Mouse (Mus musculus) small intestine, adult 2 months (tissue): Measurements from ENCODE around the gene Galk1. TPM values are rescaled to one million over a fixed set of nuclear protein-coding genes. Genes with fewer than 3 reads are reported as not detected.

Experiments used
- H3K27ac ChIP-seq: fragments of 200-500 bp; 2 replicates; pipeline ENCODE4 v1.5.1; 2012; ENCODE audit warnings: low read depth, low read length, control low read depth, inconsistent platforms; ENCODE audit not compliant: insufficient read depth
- H3K27me3 ChIP-seq: fragments of 200-500 bp; 2 replicates; pipeline ENCODE4 v1.6.1; 2012; ENCODE audit warnings: mild to moderate bottlenecking, moderate library complexity, low read length, inconsistent platforms; ENCODE audit not compliant: control insufficient read depth, insufficient read depth
- H3K36me3 ChIP-seq: fragments of 200-500 bp; 2 replicates; pipeline ENCODE4 v1.6.1; 2012; ENCODE audit warnings: mild to moderate bottlenecking, low read length, control low read depth, inconsistent platforms; ENCODE audit not compliant: control insufficient read depth, insufficient read depth
- H3K4me1 ChIP-seq: fragments of 200-500 bp; 2 replicates; pipeline ENCODE4 v1.6.1; 2012; ENCODE audit warnings: low read length, inconsistent platforms, mixed read lengths; ENCODE audit not compliant: control insufficient read depth, insufficient read depth, insufficient read length
- H3K4me3 ChIP-seq: fragments of 200-500 bp; 2 replicates; pipeline ENCODE4 v1.5.1; 2012; ENCODE audit warnings: low read depth, mild to moderate bottlenecking, control low read depth, inconsistent platforms, low read length, moderate library complexity
- CTCF ChIP-seq: fragments of 200-500 bp; IDR thresholded peaks from 2 replicates; pipeline ENCODE4 v1.5.1; 2012; ENCODE audit warnings: low read depth, mild to moderate bottlenecking, control low read depth, inconsistent platforms, low read length, moderate library complexity, mixed read lengths; ENCODE audit not compliant: insufficient replicate concordance, insufficient read length; ENCODE audit errors: extremely low read depth
- POLR2A ChIP-seq: fragments of 200-500 bp; IDR thresholded peaks from 2 replicates; pipeline ENCODE4 v1.6.1; 2012; ENCODE audit warnings: low read depth, mild to moderate bottlenecking, control low read depth, inconsistent platforms, low read length, moderate library complexity
- WGBS: fragments of 180-500 bp; shearing (Covaris S2); methylation state at CpG from one replicate; pipeline ENCODE4 v1.1.7; 2018; 5-methylcytosine and 5-hydroxymethylcytosine counted together
- polyA plus RNA-seq: library from polyadenylated mRNA; depleted of rRNA; stranded (reverse); fragments of >200 nt; gene quantifications from 2 replicates; pipeline ENCODE4 v1.2.3, GENCODE M21; 2012; rRNA removed

The Galk1 gene
- polyA plus RNA-seq, 1 experiment, result 53.3 TPM

DNA sequence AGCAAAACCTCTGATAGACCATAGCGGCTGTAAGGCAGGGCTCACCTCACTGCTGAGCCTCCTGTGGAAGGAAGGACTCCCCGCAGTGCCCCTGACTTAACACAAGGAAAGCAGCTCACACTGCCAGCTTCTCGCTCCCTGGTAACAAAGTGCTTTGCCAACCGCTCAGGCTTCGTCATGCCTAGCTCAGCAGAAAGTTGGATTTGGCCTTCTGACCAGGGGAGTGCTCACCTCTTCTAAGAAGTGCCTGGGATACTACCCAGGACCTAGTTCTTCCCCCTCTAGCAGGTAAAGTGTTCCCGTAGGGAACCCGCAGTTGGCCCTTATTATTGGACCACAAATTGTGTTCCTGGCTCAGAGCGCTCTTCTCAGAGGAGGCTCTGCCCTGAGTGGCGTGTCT lies 53.5 kb downstream of the Galk1 start:
- no peak overlapping the region for H3K4me3 ChIP-seq
- 97% methylated on average over 9 of the region's 9 CpGs for WGBS
- no peaks in the 10 kb centered on the region for H3K27me3 ChIP-seq
- peaks cover 45% of the 10 kb centered on the region for H3K36me3 ChIP-seq
- peaks cover 31% of the 10 kb centered on the region for H3K4me1 ChIP-seq
- H3K27ac ChIP-seq, result no peak overlapping the region
- TF ChIP-seq POLR2A (no peak), CTCF (no peak)

Other genes starting within 250 kb of the Galk1 start
- gene Tmem94, start 247.3 kb downstream of the Galk1 start, polyA plus RNA-seq, result 48.2 and 132 TPM in 2 replicates
- 26.1 and 52.6 TPM in 2 replicates for gene Caskin2, start 199.1 kb downstream of the Galk1 start, polyA plus RNA-seq
- gene Tsen54, start 198.0 kb downstream of the Galk1 start, polyA plus RNA-seq, result 24.3 and 40.8 TPM in 2 replicates
- 140 and 268 TPM in 2 replicates for gene Llgl2, start 188.7 kb downstream of the Galk1 start, polyA plus RNA-seq
- 539 and 1,655 TPM in 2 replicates for gene Myo15b, start 154.3 kb downstream of the Galk1 start, polyA plus RNA-seq
- gene Smim5, start 112.8 kb downstream of the Galk1 start, polyA plus RNA-seq, result 0.72 and 2.2 TPM in 2 replicates
- 8.8 and 9.7 TPM in 2 replicates for gene Smim6, start 100.7 kb downstream of the Galk1 start, polyA plus RNA-seq
- gene Sap30bp, start 79.4 kb downstream of the Galk1 start, polyA plus RNA-seq, result 15.2 and 27.1 TPM in 2 replicates
- 5.8 and 9.2 TPM in 2 replicates for gene Recql5, start 79.2 kb downstream of the Galk1 start, polyA plus RNA-seq
- gene Itgb4, start 38.0 kb downstream of the Galk1 start, polyA plus RNA-seq, result 53.2 and 133 TPM in 2 replicates
- gene H3f3b, start 15.2 kb upstream of the Galk1 start, polyA plus RNA-seq, result 48.6 and 118 TPM in 2 replicates
- 10.4 and 21.5 TPM in 2 replicates for gene Unk, start 17.6 kb upstream of the Galk1 start, polyA plus RNA-seq
- gene Unc13d, start 65.2 kb upstream of the Galk1 start, polyA plus RNA-seq, result 5.8 and 7.1 TPM in 2 replicates
- 139 and 334 TPM in 2 replicates for gene Wbp2, start 74.3 kb upstream of the Galk1 start, polyA plus RNA-seq
- gene Trim47, start 114.5 kb upstream of the Galk1 start, polyA plus RNA-seq, result 28.3 and 28.5 TPM in 2 replicates
- gene Trim65, start 118.4 kb upstream of the Galk1 start, polyA plus RNA-seq, result 11.9 and 13.3 TPM in 2 replicates
- gene Mrpl38, start 126.1 kb upstream of the Galk1 start, polyA plus RNA-seq, result 36.4 and 40.1 TPM in 2 replicates
- 5.0 and 6.5 TPM in 2 replicates for gene Fbf1, start 155.4 kb upstream of the Galk1 start, polyA plus RNA-seq
- 15.8 and 27.7 TPM in 2 replicates for gene Ten1, start 186.1 kb upstream of the Galk1 start, polyA plus RNA-seq
- gene Acox1, start 186.3 kb upstream of the Galk1 start, polyA plus RNA-seq, result 71.1 and 112 TPM in 2 replicates
- 6.3 and 12.1 TPM in 2 replicates for gene Evpl, start 225.4 kb upstream of the Galk1 start, polyA plus RNA-seq